Mouse (Mus musculus): ENCODE measurements around the gene Map3k20. TPM values are rescaled to one million over a fixed set of nuclear protein-coding genes. Genes with fewer than 3 reads are reported as not detected.

The Map3k20 gene
- polyA plus RNA-seq, 1 experiment from 2014 or later = 8.6 TPM

DNA sequence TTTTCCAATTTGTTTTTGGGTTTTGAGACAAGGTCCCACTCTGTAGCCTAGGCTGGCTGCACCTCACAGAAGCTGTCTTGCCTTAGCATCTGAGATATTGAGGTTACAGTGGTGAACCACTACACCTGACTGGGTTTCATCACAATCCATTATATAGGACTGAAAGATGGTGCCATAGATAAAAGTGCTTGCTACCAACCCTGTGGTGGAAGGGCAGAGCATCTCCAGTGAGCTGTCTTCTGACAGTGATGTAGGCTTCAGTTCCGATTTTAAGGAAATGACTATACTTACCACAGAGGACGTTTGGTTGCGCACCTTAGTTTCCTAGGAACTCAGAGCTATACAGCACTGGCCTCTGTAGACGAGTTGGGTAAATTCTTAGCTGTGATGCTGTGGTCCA, 2.7 kb upstream of the Map3k20 start:
- WGBS = 87% methylated on average over 4 of the region's 4 CpGs
- H3K9me3 ChIP-seq = no peaks in the 10 kb centered on the region
- H3K4me3 ChIP-seq = no peak overlapping the region
- no peak for ATAC-seq (ENCODE audit: low FRiP score, low read depth)
- H3K36me3 ChIP-seq = no peaks in the 10 kb centered on the region
- peaks cover 19% of the 10 kb centered on the region; the same call in 1 of the 2 replicates for H3K27me3 ChIP-seq
- no peak overlapping the region for H3K9ac ChIP-seq (replicated peaks)
- H3K4me2 ChIP-seq (replicated peaks) = no peak overlapping the region
- H3K4me1 ChIP-seq = 0 out of 2 replicates have a peak, but pooled peaks cover 5% of the 10 kb centered on the region
- no peak overlapping the region for H3K27ac ChIP-seq (replicated peaks)

DNA sequence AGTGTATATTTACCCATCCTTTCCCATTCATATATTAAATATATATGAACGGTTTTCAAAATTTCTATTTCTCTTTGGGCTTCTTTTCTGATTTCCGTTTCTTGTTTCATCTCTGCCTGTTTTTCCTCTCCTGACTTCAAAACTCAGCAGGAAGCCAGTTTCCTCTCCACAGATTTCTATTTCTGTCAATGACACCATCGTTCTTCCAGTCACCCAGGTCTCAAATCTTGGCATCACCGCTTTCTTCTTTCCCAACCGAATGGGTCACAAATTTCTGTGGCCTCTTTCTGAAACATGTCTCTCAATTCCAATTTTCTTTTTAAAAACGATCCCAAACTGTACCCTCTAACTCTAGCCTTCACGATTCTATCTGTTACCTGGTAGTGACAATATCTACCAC, 748 bp upstream of the Map3k20 start:
- Histone ChIP-seq H3K27ac (replicated peaks) (no peak overlapping the region), H3K4me3 (no peak overlapping the region), H3K9ac (replicated peaks) (no peak overlapping the region), H3K27me3 (peaks cover 20% of the 10 kb centered on the region; the same call in 1 of the 2 replicates), H3K9me3 (no peaks in the 10 kb centered on the region), H3K4me2 (replicated peaks) (no peak overlapping the region), H3K36me3 (no peaks in the 10 kb centered on the region), H3K4me1 (0 out of 2 replicates have a peak, but pooled peaks cover 7% of the 10 kb centered on the region)
- ATAC-seq (ENCODE audit: low FRiP score, low read depth) = no peak
- WGBS = 78% methylated on average over 7 of the region's 7 CpGs

DNA sequence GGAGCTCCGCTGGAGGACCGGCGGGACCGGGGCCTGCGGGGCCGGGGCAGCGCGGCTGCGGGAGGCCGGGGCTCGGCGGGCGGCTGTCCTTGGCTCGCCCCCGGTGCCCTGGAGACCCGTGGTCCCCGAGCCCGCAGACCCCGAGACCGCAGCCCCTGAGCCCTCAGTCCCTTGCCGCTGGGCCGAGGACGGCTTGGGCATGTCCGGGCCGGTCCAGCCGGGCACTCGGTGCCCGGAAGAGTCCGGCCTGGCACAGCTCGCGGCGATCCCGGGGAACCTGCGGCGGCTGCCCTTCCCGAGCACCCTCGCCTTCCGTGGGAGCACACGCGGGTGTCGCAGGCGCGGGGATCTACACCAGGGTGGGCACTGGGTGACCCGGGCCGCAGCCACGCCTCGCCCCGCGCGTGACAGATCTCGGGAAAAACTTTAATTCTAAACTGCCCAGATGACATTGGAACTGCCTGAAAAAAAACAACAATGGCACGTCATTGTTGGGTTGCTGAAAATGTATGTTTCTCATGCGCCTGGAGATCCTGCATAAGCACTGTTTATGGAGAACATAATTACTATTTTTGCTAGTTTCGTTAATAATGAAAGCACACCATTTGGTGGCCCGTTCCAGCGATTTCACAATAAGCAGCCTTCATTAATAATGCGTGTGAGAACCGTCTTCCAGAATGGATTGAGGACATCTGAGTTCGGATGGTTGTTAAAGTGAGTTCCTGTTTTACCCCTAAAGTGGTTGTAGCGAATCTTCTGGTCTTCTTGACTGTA, 638 bp downstream of the Map3k20 start:
- Histone ChIP-seq H3K36me3 (no peaks in the 10 kb centered on the region), H3K4me2 (replicated peaks) (peak overlapping the region; percentile 94), H3K27ac (replicated peaks) (no peak overlapping the region), H3K27me3 (peaks cover 20% of the 10 kb centered on the region; the same call in 1 of the 2 replicates), H3K4me3 (peak overlapping the region; percentile 93), H3K9me3 (no peaks in the 10 kb centered on the region), H3K9ac (replicated peaks) (peak overlapping the region; percentile 85), H3K4me1 (0 out of 2 replicates have a peak, but pooled peaks cover 7% of the 10 kb centered on the region)
- WGBS = 2% methylated on average over 59 of the region's 60 CpGs
- no peak; the same call in none of the 2 replicates for ATAC-seq (ENCODE audit: low FRiP score, low read depth)

DNA sequence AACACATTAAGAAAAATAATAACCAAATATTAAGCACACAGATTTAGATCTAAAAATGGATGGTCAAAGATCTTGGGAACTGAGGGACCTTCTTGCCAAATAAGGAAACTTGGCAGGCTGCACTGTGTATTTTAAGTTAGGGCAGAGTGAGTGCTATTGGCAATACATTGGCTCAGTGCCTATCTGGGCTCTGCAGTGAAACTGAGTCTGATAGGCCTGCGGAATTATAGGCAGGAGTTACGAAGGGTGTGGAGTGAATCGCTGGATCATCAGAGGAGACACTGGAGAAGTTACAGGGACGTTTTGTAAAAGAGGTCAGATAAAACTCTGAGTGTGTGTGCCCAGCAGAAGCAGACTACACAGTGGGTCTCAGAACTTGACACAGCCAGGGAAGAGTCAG, 1.7 kb downstream of the Map3k20 start:
- Histone ChIP-seq H3K27me3 (peaks cover 20% of the 10 kb centered on the region; the same call in 1 of the 2 replicates), H3K36me3 (no peaks in the 10 kb centered on the region), H3K27ac (replicated peaks) (no peak overlapping the region), H3K9ac (replicated peaks) (no peak overlapping the region), H3K4me2 (replicated peaks) (no peak overlapping the region), H3K4me1 (0 out of 2 replicates have a peak, but pooled peaks cover 7% of the 10 kb centered on the region), H3K9me3 (no peaks in the 10 kb centered on the region), H3K4me3 (no peak overlapping the region)
- ATAC-seq (ENCODE audit: low FRiP score, low read depth) = no peak
- WGBS = 66% methylated on average over 4 of the region's 4 CpGs

DNA sequence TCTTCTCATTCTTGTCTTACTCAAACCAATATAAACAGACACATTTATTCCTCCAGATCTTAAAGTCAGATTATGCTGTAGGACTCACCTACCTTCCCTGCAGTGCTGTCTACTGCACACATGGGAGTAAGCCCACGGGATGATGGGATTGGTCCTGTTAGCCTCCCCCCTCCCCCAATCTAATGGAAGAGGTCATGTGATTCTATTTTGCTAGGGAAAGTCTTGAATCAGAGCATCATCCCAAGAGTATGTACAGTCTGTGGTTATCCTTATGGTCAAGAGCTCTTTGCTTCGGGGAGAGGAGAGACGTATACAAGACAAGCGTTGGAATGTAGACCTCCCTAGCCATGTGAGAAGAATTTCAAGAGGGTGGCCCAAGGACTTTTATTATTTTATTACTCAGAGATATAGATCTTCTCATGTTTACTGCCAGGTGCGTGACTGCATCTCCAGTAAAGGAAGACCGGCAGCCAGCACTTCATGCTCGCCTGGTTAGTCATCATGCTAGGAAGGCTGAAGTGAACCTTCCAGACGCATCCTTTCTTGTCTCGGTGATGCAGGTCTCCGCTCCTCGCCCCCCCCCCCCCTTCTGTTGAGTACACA, 3.6 kb downstream of the Map3k20 start:
- no peak overlapping the region for H3K4me2 ChIP-seq (replicated peaks)
- H3K27ac ChIP-seq (replicated peaks) = no peak overlapping the region
- no peak overlapping the region for H3K9ac ChIP-seq (replicated peaks)
- H3K36me3 ChIP-seq = no peaks in the 10 kb centered on the region
- 90% methylated on average over 11 of the region's 11 CpGs for WGBS
- H3K4me1 ChIP-seq = 0 out of 2 replicates have a peak, but pooled peaks cover 7% of the 10 kb centered on the region
- H3K9me3 ChIP-seq = no peaks in the 10 kb centered on the region
- ATAC-seq (ENCODE audit: low FRiP score, low read depth) = no peak
- no peak overlapping the region for H3K4me3 ChIP-seq
- H3K27me3 ChIP-seq = peaks cover 15% of the 10 kb centered on the region; the same call in 1 of the 2 replicates

DNA sequence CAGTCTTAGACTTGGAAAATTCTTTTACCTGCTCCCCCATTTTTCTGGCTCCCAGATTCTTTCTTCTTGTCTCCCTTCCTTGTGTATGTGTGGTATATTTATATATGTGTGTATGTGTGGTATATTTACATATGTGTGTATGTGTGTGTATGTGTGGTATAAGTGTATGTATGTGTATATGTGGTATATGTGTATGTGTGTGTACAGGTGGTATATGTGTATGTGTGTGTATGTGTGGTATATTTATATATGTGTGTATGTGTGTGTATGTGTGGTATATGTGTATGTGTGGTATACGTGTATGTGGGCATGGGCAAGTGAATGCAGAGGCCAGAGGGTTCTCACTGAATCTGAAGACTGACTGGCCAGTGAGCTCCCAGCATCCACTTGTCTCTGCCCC, 5.7 kb downstream of the Map3k20 start:
- Histone ChIP-seq H3K4me1 (0 out of 2 replicates have a peak, but pooled peaks cover 7% of the 10 kb centered on the region), H3K36me3 (no peaks in the 10 kb centered on the region), H3K27me3 (peaks cover 8% of the 10 kb centered on the region; the same call in 1 of the 2 replicates), H3K4me2 (replicated peaks) (no peak overlapping the region), H3K4me3 (no peak overlapping the region), H3K9ac (replicated peaks) (no peak overlapping the region), H3K27ac (replicated peaks) (no peak overlapping the region), H3K9me3 (no peaks in the 10 kb centered on the region)
- no peak for ATAC-seq (ENCODE audit: low FRiP score, low read depth)
- 74% methylated on average over 1 of the region's 1 CpGs for WGBS

DNA sequence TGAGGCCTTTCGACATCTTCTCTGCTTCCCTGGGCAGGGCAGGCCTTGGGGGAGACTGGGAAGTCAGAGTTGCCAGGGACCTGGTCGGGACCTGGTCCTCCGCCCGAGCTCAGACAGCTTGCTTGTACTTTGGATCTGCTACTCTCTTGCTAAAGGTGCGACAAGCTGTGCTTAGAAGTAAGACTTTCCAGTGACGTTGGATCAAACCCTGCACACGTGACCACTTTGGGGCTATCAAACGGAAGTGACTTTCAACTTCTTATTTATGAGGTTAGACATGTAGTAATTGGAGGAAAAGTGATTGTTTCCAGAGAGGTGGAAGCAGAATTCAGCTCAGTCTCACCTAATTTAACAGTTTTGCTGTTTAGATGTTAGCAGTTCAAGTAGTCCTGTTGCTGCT, 7.1 kb downstream of the Map3k20 start:
- no peak overlapping the region for H3K9ac ChIP-seq (replicated peaks)
- H3K4me3 ChIP-seq = no peak overlapping the region
- H3K36me3 ChIP-seq = no peaks in the 10 kb centered on the region
- 91% methylated on average over 8 of the region's 8 CpGs for WGBS
- 0 out of 2 replicates have a peak, but pooled peaks cover 3% of the 10 kb centered on the region for H3K4me1 ChIP-seq
- no peaks in the 10 kb centered on the region for H3K9me3 ChIP-seq
- no peak overlapping the region for H3K27ac ChIP-seq (replicated peaks)
- H3K4me2 ChIP-seq (replicated peaks) = no peak overlapping the region
- H3K27me3 ChIP-seq = peaks cover 2% of the 10 kb centered on the region; the same call in 1 of the 2 replicates
- no peak for ATAC-seq (ENCODE audit: low FRiP score, low read depth)

DNA sequence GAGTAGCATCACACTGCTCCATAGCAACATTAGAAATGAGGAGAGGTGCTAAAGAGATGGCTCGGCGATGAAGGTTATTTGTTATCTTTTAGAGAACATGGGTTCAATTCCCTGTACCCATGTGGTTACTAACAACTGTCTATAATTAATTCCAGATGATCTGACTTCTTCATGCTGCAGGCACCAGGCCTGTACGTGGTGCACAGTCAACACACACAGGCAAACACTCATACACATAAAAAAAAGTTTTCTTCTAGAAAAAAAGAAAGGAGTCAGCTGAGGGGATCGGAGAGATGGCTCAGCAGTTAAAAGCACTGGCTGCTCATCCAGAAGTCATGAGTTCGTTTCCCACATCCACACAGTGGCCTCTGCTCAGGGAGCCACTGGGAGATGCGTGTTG, 9.6 kb downstream of the Map3k20 start:
- Histone ChIP-seq H3K36me3 (no peaks in the 10 kb centered on the region), H3K4me3 (no peak overlapping the region), H3K4me2 (replicated peaks) (no peak overlapping the region), H3K27ac (replicated peaks) (no peak overlapping the region), H3K9ac (replicated peaks) (no peak overlapping the region), H3K27me3 (no peaks in the 10 kb centered on the region), H3K4me1 (no peaks in the 10 kb centered on the region), H3K9me3 (no peaks in the 10 kb centered on the region)
- WGBS = 85% methylated on average over 6 of the region's 6 CpGs
- ATAC-seq (ENCODE audit: low FRiP score, low read depth) = no peak

DNA sequence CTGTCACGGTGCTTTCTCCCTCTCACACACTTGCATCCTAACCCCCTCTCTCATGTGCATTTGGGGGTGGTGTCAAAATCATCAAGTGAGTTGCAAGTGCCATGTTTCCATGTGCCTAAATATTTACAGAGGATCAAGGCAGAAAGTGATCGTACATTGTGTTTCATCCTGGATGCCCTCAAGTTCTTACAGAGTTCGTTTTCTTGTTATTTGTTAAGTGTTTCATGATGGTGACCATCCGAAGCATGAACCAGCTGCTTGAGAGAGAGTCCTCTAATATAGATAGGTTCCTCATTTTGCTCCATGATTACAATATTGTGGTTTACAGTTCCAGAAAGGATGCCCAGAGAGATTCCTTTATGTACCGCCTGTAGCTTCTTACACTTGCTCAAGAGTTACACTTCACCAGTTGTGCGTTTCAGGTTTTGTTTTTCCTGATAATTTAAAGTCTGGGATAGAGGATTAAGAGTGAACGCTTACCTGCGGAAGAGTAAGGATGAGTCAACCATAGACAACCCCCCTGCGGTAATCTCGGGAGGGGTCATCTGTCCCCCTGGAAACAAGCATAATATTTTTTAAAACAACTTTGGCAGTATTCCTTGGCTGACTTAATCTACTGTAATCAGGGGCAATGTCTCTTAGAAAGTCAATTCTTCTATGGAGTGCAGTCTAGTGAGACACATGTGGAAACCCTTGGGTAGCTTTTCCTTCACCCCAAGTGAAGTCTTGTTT, 11.7 kb downstream of the Map3k20 start:
- Histone ChIP-seq H3K4me1 (no peaks in the 10 kb centered on the region), H3K9me3 (no peaks in the 10 kb centered on the region), H3K36me3 (no peaks in the 10 kb centered on the region), H3K4me2 (replicated peaks) (no peak overlapping the region), H3K4me3 (no peak overlapping the region), H3K27me3 (no peaks in the 10 kb centered on the region), H3K9ac (replicated peaks) (no peak overlapping the region), H3K27ac (replicated peaks) (no peak overlapping the region)
- no peak for ATAC-seq (ENCODE audit: low FRiP score, low read depth)
- 85% methylated on average over 10 of the region's 10 CpGs for WGBS

DNA sequence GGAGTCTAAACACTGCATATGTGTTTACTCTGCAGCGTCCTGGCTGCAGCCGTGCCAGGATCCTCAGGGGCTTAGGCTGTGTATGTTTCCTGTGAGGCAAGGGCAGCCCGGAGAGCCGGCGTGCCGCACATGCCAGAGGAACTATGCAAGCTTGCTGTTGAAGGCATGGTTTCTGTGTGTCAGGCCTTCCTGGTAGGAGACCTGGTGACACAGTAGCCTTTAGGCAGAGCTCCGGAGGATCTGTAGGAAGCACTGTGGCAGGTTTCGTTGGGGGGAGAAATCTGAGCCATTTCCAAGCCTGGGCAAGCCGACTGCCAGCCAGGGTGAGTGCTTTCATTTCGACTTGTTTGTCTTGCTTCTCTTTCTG, 12.3 kb downstream of the Map3k20 start:
- ATAC-seq (ENCODE audit: low FRiP score, low read depth) = no peak
- Histone ChIP-seq H3K4me3 (no peak overlapping the region), H3K9ac (replicated peaks) (no peak overlapping the region), H3K4me2 (replicated peaks) (no peak overlapping the region), H3K4me1 (no peaks in the 10 kb centered on the region), H3K27ac (replicated peaks) (no peak overlapping the region), H3K27me3 (no peaks in the 10 kb centered on the region), H3K9me3 (no peaks in the 10 kb centered on the region), H3K36me3 (no peaks in the 10 kb centered on the region)
- whole genome bisulfite sequencing = 74% methylated on average over 10 of the region's 10 CpGs

DNA sequence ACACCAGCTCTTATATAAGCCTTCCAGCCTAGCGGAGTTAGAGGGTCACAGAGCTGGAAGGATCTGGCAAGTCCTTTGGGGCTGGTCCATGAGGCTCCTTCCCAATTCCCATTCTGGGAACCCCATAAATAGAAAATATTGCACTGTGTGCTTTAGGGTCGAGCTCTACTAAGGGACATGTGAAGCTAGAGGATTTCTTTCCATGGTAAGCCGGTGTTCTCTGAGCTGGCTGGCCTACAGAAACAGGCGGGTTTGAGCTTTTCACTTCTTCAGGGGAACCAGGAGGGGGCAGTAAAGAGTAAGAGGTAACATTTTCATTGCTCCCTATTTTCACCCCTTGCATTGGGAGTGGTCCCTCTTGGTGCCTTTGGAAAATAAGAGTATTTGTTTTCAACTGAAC, 13.0 kb downstream of the Map3k20 start:
- Histone ChIP-seq H3K27me3 (no peaks in the 10 kb centered on the region), H3K36me3 (no peaks in the 10 kb centered on the region), H3K9ac (replicated peaks) (no peak overlapping the region), H3K4me2 (replicated peaks) (no peak overlapping the region), H3K4me3 (no peak overlapping the region), H3K4me1 (no peaks in the 10 kb centered on the region), H3K9me3 (no peaks in the 10 kb centered on the region), H3K27ac (replicated peaks) (no peak overlapping the region)
- 50% methylated on average over 4 of the region's 4 CpGs for WGBS
- ATAC-seq (ENCODE audit: low FRiP score, low read depth) = no peak
